Mouse (Mus musculus) retina, postnatal 1 day (tissue): Measurements from ENCODE around the gene Nuak2.

ENCODE experiments used
- DNase-seq: peaks from one replicate; pipeline ENCODE4 v3.0.0-alpha.2; 2012

The Nuak2 gene

DNA sequence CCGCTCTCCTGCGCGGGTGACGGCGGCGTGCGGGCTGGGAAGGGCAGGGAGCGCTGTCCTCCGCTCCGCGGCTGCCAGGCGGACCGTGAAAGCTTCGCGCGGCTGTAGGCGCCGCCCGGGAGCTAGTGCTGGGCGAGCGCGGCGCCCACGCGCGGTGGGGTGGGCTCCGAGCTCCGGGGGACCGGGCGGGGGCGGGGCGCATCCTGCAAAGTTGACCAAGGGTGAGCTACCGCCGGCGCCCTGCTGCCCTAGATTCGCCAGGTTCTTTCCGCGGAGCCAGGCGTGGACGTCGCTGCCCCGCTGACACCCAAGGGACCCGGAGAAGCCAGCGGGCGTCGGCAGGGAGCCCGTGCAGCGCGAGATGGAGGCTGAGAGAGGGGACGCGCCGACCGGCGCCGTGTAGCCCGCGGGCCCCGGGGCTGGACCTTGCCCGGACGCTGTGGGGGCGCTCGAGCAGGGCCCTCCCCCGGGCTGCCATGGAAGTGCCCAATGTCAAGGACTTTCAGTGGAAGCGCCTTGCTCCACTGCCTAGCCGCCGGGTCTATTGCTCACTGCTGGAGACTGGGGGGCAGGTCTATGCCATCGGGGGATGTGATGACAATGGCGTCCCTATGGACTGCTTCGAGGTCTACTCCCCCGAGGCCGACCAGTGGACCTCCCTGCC lies 17.0 kb upstream of the Nuak2 start:
- peak; percentile 78 for DNase-seq

DNA sequence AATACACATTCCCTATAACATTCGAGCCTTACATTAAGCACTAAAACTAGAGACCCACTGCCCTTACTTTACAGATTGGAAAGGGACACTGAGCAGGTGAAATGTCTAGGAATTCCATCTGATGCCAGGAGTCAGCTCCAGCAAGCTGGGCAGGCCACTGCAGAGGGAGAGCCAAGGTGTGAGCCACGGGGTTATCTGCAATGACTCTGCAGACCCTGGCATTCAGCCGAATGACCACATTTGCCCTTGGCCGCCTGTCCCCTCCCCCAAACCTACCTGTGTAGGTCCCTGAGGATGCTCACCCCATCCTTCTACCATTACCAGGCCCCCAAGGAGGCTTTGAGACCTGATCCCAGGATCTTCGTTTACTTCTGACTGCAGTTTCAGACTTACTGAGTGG lies 16.2 kb upstream of the Nuak2 start:
- no peak for DNase-seq

- DNase-seq: no peak
Measured at GRCm38 (mm10) chr1:132301242-132301641, 14.7 kb upstream of the Nuak2 start.

GRCm38 (mm10) chr1:132302341-132302866 lies 13.5 kb upstream of the Nuak2 start:
- no peak for DNase-seq

- DNase-seq: no peak
Measured at GRCm38 (mm10) chr1:132304618-132305214, 11.2 kb upstream of the Nuak2 start.

DNA sequence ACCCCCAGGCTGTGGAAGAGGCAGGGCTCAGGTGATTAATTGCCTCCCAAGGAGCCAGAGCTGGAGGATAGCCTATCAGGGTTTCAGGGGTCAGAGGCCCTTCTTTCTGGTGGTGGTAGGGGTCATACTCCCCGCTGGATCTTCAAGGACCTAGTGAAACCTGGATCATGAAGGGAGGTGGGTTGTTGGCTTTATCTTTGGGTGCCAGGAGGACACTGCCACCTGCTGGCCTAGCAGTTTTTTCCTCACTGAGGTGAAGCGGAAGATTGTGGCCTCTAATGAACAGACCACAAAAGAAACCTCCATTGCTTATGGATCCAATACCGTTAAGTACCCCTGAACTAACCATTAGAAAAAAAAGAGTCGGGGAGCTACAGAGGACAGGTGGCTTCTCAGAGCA lies 9.8 kb upstream of the Nuak2 start:
- peak; percentile 76 for DNase-seq

DNA sequence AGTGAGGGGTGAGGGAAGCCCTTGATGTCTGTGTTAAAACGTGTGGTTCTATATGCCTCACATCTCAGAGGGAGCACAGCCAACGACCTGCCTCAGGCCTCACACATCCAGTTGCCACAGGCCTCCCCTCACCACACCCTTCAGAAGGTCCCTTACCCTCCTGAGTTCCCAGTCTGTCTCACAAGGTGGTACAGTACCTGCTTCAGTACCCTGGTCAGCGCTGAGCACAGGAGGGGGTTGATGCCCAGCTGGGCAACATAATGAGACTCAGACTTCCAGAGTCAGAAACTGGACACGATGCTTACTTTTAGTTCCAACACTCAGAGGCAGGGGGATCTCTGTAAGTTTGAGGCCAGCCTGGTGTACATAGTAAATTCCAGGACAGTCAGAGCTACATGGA lies 9.1 kb upstream of the Nuak2 start:
- DNase-seq: no peak

GRCm38 (mm10) chr1:132307962-132308361 lies 8.0 kb upstream of the Nuak2 start:
- no peak for DNase-seq

DNA sequence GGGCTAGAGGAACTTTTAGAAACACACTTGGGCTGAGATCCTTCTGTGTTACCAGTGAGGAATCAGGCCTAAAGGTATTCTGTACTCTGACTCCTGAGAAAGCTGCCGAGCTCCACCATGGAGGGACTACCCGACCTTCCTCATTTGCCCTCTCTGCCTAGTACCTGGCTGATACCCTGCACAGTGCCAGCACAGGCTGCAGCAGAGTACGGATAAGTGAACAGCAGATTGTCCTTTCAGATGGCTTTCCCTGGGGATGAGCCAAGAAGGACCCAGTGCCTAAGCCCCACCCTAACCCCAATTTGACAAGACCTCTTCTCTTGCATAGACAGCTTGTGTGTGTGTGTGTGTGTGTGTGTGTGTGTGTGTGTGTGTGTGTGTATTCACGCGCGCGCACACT lies 7.3 kb upstream of the Nuak2 start:
- DNase-seq: no peak

GRCm38 (mm10) chr1:132310754-132311153 lies 5.2 kb upstream of the Nuak2 start:
- no peak for DNase-seq

- no peak for DNase-seq
Measured at GRCm38 (mm10) chr1:132311174-132311859, 4.6 kb upstream of the Nuak2 start.

GRCm38 (mm10) chr1:132312043-132312442 lies 3.9 kb upstream of the Nuak2 start:
- peak; percentile 45 for DNase-seq

- peak; percentile 88 for DNase-seq
Measured at GRCm38 (mm10) chr1:132312703-132313102, 3.2 kb upstream of the Nuak2 start.

DNA sequence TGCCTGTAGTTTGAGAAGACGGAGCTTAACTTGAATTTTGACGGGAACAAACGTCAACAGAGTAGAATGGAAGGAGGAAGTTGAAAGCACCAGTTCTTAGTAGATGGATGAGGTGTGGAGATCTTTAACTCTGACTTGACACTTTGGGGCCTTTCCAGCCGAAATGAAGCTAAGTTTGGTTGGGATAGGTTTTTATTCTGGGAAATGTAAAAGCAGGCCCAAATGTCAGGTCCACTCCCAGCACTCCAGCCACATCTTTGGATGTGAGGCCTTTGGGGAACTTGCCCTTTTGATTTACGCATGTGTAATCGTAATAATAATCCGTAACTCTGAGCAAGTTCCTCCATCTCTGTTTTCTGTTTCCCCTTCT lies 684 bp downstream of the Nuak2 start:
- no peak for DNase-seq

DNA sequence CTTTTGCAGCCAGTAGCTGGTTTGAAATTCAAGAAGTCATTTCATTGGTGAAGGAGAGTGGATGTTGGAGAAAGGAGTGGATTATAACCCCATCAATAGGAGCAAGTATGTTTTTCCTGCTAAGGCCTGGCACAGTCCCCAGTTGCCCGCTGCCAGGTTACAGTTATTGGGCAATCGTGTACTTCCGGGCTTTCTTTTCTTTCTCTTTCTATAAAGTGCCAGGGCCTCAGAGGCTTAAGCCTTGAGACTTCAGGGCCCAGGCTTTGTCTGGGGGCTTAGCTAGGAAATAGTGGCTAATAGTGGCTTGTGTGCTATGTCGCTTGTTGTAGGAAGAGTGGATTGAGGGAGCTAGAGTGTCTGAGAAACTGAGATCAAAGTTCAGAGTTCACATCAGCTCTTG lies 1.5 kb downstream of the Nuak2 start:
- no peak for DNase-seq

DNA sequence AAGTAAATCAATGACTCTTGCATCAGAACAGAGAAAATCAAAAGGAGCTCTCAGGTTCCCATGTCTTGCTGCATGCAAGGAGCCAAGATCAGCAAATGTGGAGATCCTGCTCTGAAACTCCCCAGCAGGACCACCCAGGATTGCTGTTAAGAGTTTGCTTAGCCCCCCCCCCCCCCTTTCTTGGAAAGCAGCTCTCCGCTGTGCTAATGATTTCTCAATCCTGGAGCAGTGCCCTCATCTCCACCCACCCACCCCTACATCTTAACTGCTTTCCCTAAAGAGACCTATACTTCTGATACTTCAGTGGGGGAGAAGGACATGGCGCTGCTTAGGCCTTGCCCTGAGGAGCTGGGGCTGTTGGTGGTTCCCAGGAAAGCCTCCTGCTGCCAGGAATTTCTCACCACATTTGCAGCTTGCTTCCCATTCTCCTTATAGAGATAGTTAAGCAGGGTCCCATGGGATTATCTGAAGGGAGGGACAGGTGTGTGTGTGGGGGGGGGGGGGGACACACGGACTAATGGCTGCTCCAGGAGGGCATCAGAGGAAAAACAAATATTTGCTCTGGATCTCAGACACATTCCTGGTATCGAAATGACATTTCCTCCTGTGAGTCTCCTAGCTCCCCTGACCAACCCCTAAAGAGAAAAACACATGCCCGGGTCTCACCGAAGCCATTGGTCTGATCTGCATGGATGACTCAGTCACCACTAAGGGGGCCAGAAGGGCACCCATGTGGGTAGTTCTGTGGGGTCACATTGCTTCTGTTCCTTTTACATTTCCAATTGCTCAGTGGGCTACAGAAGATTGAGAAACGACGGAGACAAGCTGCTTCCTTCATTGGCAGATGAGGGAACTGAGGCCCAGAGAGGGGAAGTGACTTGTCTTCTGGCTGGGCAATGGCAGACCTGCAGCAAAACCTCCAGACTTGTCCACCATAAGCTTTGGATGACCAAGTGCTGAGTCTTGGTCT lies 2.3 kb downstream of the Nuak2 start:
- DNase-seq: no peak

- peak; percentile 90 for DNase-seq
Measured at GRCm38 (mm10) chr1:132319242-132319641, 3.3 kb downstream of the Nuak2 start.

DNA sequence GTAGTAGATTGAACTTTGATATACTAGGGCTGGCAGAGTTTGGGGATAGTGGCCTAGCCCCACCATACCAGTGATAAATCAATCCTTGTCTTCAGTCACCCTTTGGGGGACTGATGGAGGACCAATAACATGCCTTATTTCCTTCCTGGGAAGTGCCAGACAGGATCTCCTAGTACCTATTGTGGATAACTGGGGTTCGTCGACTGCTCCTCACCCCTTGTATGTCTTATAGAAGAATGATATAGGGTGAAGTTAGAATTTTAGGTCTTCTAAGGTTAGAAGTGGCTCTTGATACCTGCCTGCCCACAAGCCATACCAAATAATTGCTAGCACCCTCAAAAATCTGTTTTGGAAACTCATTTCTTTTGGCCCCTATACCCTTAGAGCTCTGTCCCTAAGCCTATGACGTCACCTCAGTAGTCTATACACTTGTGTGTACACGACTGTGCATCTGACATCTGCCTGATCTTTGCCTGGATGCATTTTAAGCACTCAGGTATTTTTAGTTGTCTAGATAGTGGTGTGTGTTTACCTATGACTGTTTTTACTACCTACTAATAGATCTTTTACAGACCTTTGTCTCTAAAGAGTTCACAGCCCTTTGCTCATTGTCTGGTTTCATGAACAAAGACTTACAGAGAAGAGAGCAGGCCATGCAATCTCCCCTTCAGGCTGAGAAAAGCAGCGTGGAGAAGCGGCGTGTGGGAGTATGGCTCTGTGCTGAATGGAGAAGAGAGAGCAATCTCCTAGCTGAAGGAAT lies 6.1 kb downstream of the Nuak2 start:
- no peak for DNase-seq

DNA sequence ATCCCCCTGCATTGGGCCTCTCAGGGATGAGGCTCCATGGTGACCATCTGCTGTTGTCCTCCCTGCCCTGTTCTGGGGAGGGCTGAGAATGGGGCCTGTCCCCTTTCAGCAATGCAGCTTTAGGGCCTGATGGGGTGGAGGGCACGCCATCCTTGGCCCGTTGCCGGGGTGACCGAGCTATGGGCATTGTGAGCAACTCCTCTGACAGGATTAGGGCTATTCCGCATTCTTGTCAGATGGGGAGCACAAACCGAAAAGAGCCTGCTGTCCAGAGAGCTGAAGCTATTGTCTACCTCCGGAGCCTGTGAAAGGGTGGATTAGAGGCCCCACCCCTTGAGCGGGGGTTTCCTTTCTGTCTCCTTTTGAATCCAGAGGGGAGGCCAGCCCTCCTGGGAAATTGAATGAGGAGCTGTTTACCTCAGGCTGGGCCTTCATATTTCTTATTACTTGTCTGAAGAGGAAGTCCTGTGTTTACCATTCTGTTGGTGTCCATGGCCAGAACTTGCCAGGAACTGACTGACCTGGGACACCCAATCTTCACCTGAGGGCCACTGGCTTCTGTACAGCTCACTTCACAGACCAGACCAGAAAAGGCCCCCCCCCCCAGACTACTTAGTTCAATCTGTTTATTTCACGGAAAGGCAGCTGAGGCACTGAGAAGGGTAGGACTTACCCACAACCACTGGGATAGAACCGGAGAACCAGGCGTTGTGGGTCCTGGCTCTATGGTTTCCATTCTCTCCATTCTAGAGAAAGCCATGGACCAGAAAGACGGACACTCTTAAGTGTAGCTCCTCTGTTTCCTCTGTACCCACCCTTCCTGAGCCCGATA lies 7.0 kb downstream of the Nuak2 start:
- DNase-seq: peak; percentile 99

GRCm38 (mm10) chr1:132326777-132327176 lies 10.9 kb downstream of the Nuak2 start:
- peak; percentile 82 for DNase-seq

DNA sequence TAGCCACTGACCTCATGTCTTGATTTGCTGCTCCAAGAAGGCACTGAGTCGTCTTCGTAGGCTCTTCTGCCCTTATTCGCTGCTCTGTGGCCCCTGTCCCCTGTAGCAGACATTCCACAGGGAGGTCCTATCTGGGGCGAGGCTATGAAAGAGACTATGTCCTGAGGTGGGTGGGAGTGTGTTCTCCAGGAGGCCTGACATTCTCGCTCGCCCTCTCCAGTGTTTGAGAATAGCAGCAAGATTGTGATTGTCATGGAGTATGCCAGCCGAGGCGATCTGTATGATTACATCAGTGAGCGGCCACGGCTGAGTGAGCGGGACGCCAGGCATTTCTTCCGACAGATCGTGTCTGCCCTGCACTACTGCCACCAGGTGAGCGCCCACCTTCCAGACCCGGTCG lies 11.6 kb downstream of the Nuak2 start:
- DNase-seq: no peak
